Mouse (Mus musculus) left cerebral cortex, adult 11 months (tissue): ENCODE results near the gene D130043K22Rik.

Source experiments
- DNase-seq: peaks from one replicate; pipeline ENCODE4 v3.0.0; 2022; ENCODE audit warnings: low spot score

D130043K22Rik gene

GRCm38 (mm10) chr13:24893880-24894279, 48.9 kb downstream of the D130043K22Rik start:
- DNase-seq: no peak

GRCm38 (mm10) chr13:24901916-24902315, 57.0 kb downstream of the D130043K22Rik start:
- DNase-seq: no peak

- DNase-seq: no peak
These were observed 58.5 kb downstream of the D130043K22Rik start for GRCm38 (mm10) chr13:24903412-24903811.

- DNase-seq: no peak
These were observed 60.5 kb downstream of the D130043K22Rik start for GRCm38 (mm10) chr13:24905422-24905821.

- DNase-seq: no peak
These were observed 62.1 kb downstream of the D130043K22Rik start for GRCm38 (mm10) chr13:24906831-24907570.

- no peak for DNase-seq
These were observed 64.2 kb downstream of the D130043K22Rik start for GRCm38 (mm10) chr13:24909112-24909511.

GRCm38 (mm10) chr13:24913576-24913975, 68.6 kb downstream of the D130043K22Rik start:
- DNase-seq: no peak

GRCm38 (mm10) chr13:24914915-24915314, 70.0 kb downstream of the D130043K22Rik start:
- no peak for DNase-seq

- DNase-seq: no peak
These were observed 70.9 kb downstream of the D130043K22Rik start for GRCm38 (mm10) chr13:24915831-24916230.

- no peak for DNase-seq
These were observed 75.5 kb downstream of the D130043K22Rik start for GRCm38 (mm10) chr13:24920333-24920977.

GRCm38 (mm10) chr13:24921281-24921680, 76.3 kb downstream of the D130043K22Rik start:
- DNase-seq: no peak

GRCm38 (mm10) chr13:24923991-24924390, 79.1 kb downstream of the D130043K22Rik start:
- DNase-seq: no peak

- DNase-seq: no peak
These were observed 85.7 kb downstream of the D130043K22Rik start for GRCm38 (mm10) chr13:24930591-24930990.

GRCm38 (mm10) chr13:24933199-24933598, 88.3 kb downstream of the D130043K22Rik start:
- DNase-seq: no peak

- no peak for DNase-seq
These were observed 91.8 kb downstream of the D130043K22Rik start for GRCm38 (mm10) chr13:24936772-24937107.

- DNase-seq: peak; percentile 52
These were observed 92.3 kb downstream of the D130043K22Rik start, which contains the start of gene Aldh5a1 for GRCm38 (mm10) chr13:24937108-24937838. Gene Aldh5a1 (minus strand): TSS chr13:24937661.

- DNase-seq: no peak
These were observed 92.9 kb downstream of the D130043K22Rik start for GRCm38 (mm10) chr13:24937839-24938166.

- DNase-seq: peak; percentile 70
These were observed 93.7 kb downstream of the D130043K22Rik start for GRCm38 (mm10) chr13:24938683-24939082.

- DNase-seq: no peak
These were observed 94.5 kb downstream of the D130043K22Rik start for GRCm38 (mm10) chr13:24939472-24939871.

GRCm38 (mm10) chr13:24942512-24943282, 97.8 kb downstream of the D130043K22Rik start, which contains the start of gene Gpld1:
Gene Gpld1 (plus strand): TSS chr13:24943152.
- DNase-seq: no peak

GRCm38 (mm10) chr13:24943303-24943702, 98.4 kb downstream of the D130043K22Rik start:
- no peak for DNase-seq

GRCm38 (mm10) chr13:24945567-24945966, 100.6 kb downstream of the D130043K22Rik start:
- no peak for DNase-seq
